Comparison of ENCODE assay signal across 10 mouse cellular contexts in genomic region chr3:89510979-89511378, GRCm38 (mm10). TPM values are rescaled to one million over a fixed set of nuclear protein-coding genes. Genes with fewer than 3 reads are reported as not detected.
DNase-seq lines count a peak whose midpoint lies in the region; ATAC-seq and TF ChIP-seq lines count a peak whose summit lies in the region.
"Had no signal": no experiment of that assay in that cellular context is flagged by ENCODE, and none has a peak within 500 bp of the region (broad histone marks: within the 10 kb centered on the region; RNA-seq: fewer than 3 reads in every experiment).

No protein-coding gene starts in this region.

- H3K79me2 ChIP-seq in liver, adult 2 months (ENCODE audit: control insufficient read depth, insufficient read depth, low read length): no peaks in the 10 kb centered on the region

- no peaks in the 10 kb centered on the region for H3K4me1 ChIP-seq in liver, adult 2 months (ENCODE audit: control insufficient read depth, insufficient read depth, low read length)
- peaks cover 3% of the 10 kb centered on the region; the same call in 1 of the 2 replicates for H3K4me1 ChIP-seq in liver, embryonic 11.5 days (replicated peaks; ENCODE audit: control insufficient read depth, insufficient read depth, low read length)
- peaks cover 20% of the 10 kb centered on the region for H3K4me1 ChIP-seq in embryonic facial prominence, embryonic 12.5 days
- H3K4me1 ChIP-seq in hindbrain, embryonic 13.5 days (replicated peaks): peaks cover 10% of the 10 kb centered on the region
- peaks cover 15% of the 10 kb centered on the region for H3K4me1 ChIP-seq in limb, embryonic 11.5 days (ENCODE audit: control insufficient read depth, insufficient read depth, low read length)
- H3K4me1 ChIP-seq in neural tube, embryonic 11.5 days (ENCODE audit: control insufficient read depth, insufficient read depth, low read length): no peaks in the 10 kb centered on the region

- peak; percentile 49 for TF ChIP-seq CTCF in liver, adult 2 months (IDR thresholded peaks at IDR 0.05; ENCODE audit: low read depth, low read length)

- no peak for TF ChIP-seq POLR2A in liver, adult 2 months (IDR thresholded peaks at IDR 0.05; ENCODE audit: extremely low read depth, insufficient read depth, low read length)

- H3K4me3 ChIP-seq in liver, adult 2 months (ENCODE audit: insufficient read depth, low read depth, low read length): no peak overlapping the region
- H3K4me3 ChIP-seq in liver, embryonic 11.5 days (ENCODE audit: low read depth, low read length): no peak overlapping the region
- no peak overlapping the region for H3K4me3 ChIP-seq in embryonic facial prominence, embryonic 12.5 days
- H3K4me3 ChIP-seq in hindbrain, embryonic 13.5 days: no peak overlapping the region
- no peak overlapping the region for H3K4me3 ChIP-seq in limb, embryonic 11.5 days (ENCODE audit: low read depth, low read length)
- H3K4me3 ChIP-seq in neural tube, embryonic 11.5 days (ENCODE audit: low read depth, low read length): no peak overlapping the region
- H3K4me3 ChIP-seq: embryonic facial prominence, embryonic 15.5 days; megakaryocyte, embryonic 14.5 days had no signal

- H3K9me3 ChIP-seq in liver, embryonic 11.5 days (ENCODE audit: control insufficient read depth, low read length): no peaks in the 10 kb centered on the region
- no peaks in the 10 kb centered on the region for H3K9me3 ChIP-seq in embryonic facial prominence, embryonic 12.5 days
- H3K9me3 ChIP-seq in hindbrain, embryonic 13.5 days: no peaks in the 10 kb centered on the region
- H3K9me3 ChIP-seq in limb, embryonic 11.5 days (ENCODE audit: control insufficient read depth, low read length): no peaks in the 10 kb centered on the region
- no peaks in the 10 kb centered on the region for H3K9me3 ChIP-seq in neural tube, embryonic 11.5 days (ENCODE audit: control insufficient read depth, low read length)
- H3K9me3 ChIP-seq: embryonic facial prominence, embryonic 15.5 days had no signal

- no peak for ATAC-seq in liver, embryonic 11.5 days (replicated peaks; ENCODE audit: low FRiP score)
- ATAC-seq in embryonic facial prominence, embryonic 12.5 days (ENCODE audit: insufficient number of reproducible peaks, insufficient read depth, low FRiP score, low TSS enrichment): no peak
- ATAC-seq in hindbrain, embryonic 13.5 days (ENCODE audit: low FRiP score): peak; percentile 46
- ATAC-seq in limb, embryonic 11.5 days (ENCODE audit: insufficient number of reproducible peaks, low FRiP score, low TSS enrichment, low read depth): 0 out of 2 replicates have a peak, but pooled peaks have one; percentile 47
- no peak for ATAC-seq in neural tube, embryonic 11.5 days (ENCODE audit: insufficient read depth, low FRiP score, low TSS enrichment)
- ATAC-seq in erythroid progenitor cell, adult 5-6 weeks (replicated peaks; ENCODE audit: low FRiP score, poor library complexity, severe bottlenecking): no peak

- H3K9ac ChIP-seq in liver, adult 2 months (ENCODE audit: low read depth, low read length): no peak overlapping the region
- H3K9ac ChIP-seq in liver, embryonic 11.5 days (ENCODE audit: low read depth, low read length): no peak overlapping the region
- H3K9ac ChIP-seq in embryonic facial prominence, embryonic 12.5 days: no peak overlapping the region
- H3K9ac ChIP-seq in hindbrain, embryonic 13.5 days: peak overlapping the region; percentile 53
- peak overlapping the region; percentile 45 for H3K9ac ChIP-seq in limb, embryonic 11.5 days (ENCODE audit: low read length)
- H3K9ac ChIP-seq in neural tube, embryonic 11.5 days (ENCODE audit: low read length): no peak overlapping the region; the same call in 1 of the 2 replicates
- H3K9ac ChIP-seq: embryonic facial prominence, embryonic 15.5 days had no signal

- no peak for DNase-seq in liver, adult 2 months (ENCODE audit: extremely low read depth, low read depth, low spot score)
- no peak for DNase-seq in liver, embryonic 11.5 days (ENCODE audit: low spot score)
- peak; percentile 47 to 50 for DNase-seq in adrenal gland, postnatal 36 days
- DNase-seq in limb, embryonic 11.5 days (ENCODE audit: low spot score): peak; percentile 67
- DNase-seq in neural tube, embryonic 11.5 days (ENCODE audit: low spot score): peak; percentile 71

- no peak overlapping the region for H3K27ac ChIP-seq in liver, adult 2 months (replicated peaks; ENCODE audit: insufficient read depth, low read depth, low read length)
- no peak overlapping the region for H3K27ac ChIP-seq in liver, embryonic 11.5 days (ENCODE audit: low read depth, low read length)
- H3K27ac ChIP-seq in embryonic facial prominence, embryonic 12.5 days: no peak overlapping the region
- peak overlapping the region; percentile 56; the same call in 1 of the 2 replicates for H3K27ac ChIP-seq in hindbrain, embryonic 13.5 days
- H3K27ac ChIP-seq in limb, embryonic 11.5 days (replicated peaks; ENCODE audit: low read depth, low read length): no peak overlapping the region
- H3K27ac ChIP-seq in neural tube, embryonic 11.5 days (ENCODE audit: low read depth, low read length): no peak overlapping the region
- H3K27ac ChIP-seq: embryonic facial prominence, embryonic 15.5 days had no signal

- WGBS in liver, adult 2 months: 22% methylated on average over 4 of the region's 4 CpGs
- WGBS in liver, embryonic 11.5 days: 22% methylated on average over 4 of the region's 4 CpGs
- WGBS in embryonic facial prominence, embryonic 12.5 days: 24% methylated on average over 4 of the region's 4 CpGs
- WGBS in hindbrain, embryonic 13.5 days: 24% methylated on average over 4 of the region's 4 CpGs
- 36% methylated on average over 4 of the region's 4 CpGs for WGBS in limb, embryonic 11.5 days
- 29% methylated on average over 4 of the region's 4 CpGs for WGBS in neural tube, embryonic 11.5 days

- H3K36me3 ChIP-seq in liver, adult 2 months (ENCODE audit: control insufficient read depth, insufficient read depth, low read length): no peaks in the 10 kb centered on the region
- no peaks in the 10 kb centered on the region for H3K36me3 ChIP-seq in liver, embryonic 11.5 days (ENCODE audit: control insufficient read depth, insufficient read depth, low read length)
- H3K36me3 ChIP-seq in embryonic facial prominence, embryonic 12.5 days: no peaks in the 10 kb centered on the region
- no peaks in the 10 kb centered on the region for H3K36me3 ChIP-seq in hindbrain, embryonic 13.5 days
- no peaks in the 10 kb centered on the region for H3K36me3 ChIP-seq in limb, embryonic 11.5 days (ENCODE audit: control insufficient read depth, insufficient read depth, low read length)
- H3K36me3 ChIP-seq in neural tube, embryonic 11.5 days (ENCODE audit: control insufficient read depth, insufficient read depth, low read length): no peaks in the 10 kb centered on the region
- H3K36me3 ChIP-seq: embryonic facial prominence, embryonic 15.5 days had no signal

- H3K4me2 ChIP-seq in liver, embryonic 11.5 days: no peak overlapping the region
- H3K4me2 ChIP-seq in embryonic facial prominence, embryonic 12.5 days (replicated peaks): 0 out of 2 replicates have a peak overlapping the region, but pooled peaks have one; percentile 27
- peak overlapping the region; percentile 44 for H3K4me2 ChIP-seq in hindbrain, embryonic 13.5 days
- H3K4me2 ChIP-seq in limb, embryonic 11.5 days (ENCODE audit: low read depth, severe bottlenecking): peak overlapping the region; percentile 22; the same call in 1 of the 2 replicates
- no peak overlapping the region for H3K4me2 ChIP-seq in neural tube, embryonic 11.5 days (ENCODE audit: low read depth)
- H3K4me2 ChIP-seq: embryonic facial prominence, embryonic 15.5 days had no signal

- H3K27me3 ChIP-seq in liver, adult 2 months (ENCODE audit: control insufficient read depth, insufficient read depth, low read length): peaks cover 6% of the 10 kb centered on the region
- peaks cover 35% of the 10 kb centered on the region for H3K27me3 ChIP-seq in liver, embryonic 11.5 days (replicated peaks; ENCODE audit: control insufficient read depth, insufficient read depth, low read length)
- peaks cover 29% of the 10 kb centered on the region for H3K27me3 ChIP-seq in embryonic facial prominence, embryonic 12.5 days
- peaks cover 25% of the 10 kb centered on the region; the same call in 1 of the 2 replicates for H3K27me3 ChIP-seq in hindbrain, embryonic 13.5 days
- H3K27me3 ChIP-seq in limb, embryonic 11.5 days (ENCODE audit: control insufficient read depth, insufficient read depth, low read length): no peaks in the 10 kb centered on the region
- no peaks in the 10 kb centered on the region for H3K27me3 ChIP-seq in neural tube, embryonic 11.5 days (ENCODE audit: control insufficient read depth, insufficient read depth, low read length)

RNA-seq across cellular contexts. Expression of gene Kcnn3, which starts 9.0 kb away (rescaled TPM):
- under 0.01 and 0.13 TPM in 2 replicates for total RNA-seq in liver, adult 2 months (2014; rRNA removed)
- polyA plus RNA-seq in liver, adult 2 months (2012; rRNA removed): 0.06 TPM in 1 of 2 replicates, not detected in the other
- 0.19 and 0.45 TPM in 2 replicates for polyA plus RNA-seq in liver, embryonic 11.5 days (2014; fragmentation: Nextera tagmentation; extraction: Ambion mirVana)
- 1 to 10 TPM; 3.4 to 3.7 TPM for total RNA-seq in adrenal gland, postnatal 36 days (2021)
- 2.1 and 2.5 TPM in 2 replicates for polyA plus RNA-seq in embryonic facial prominence, embryonic 12.5 days (2016; fragmentation: Nextera tagmentation; extraction: Ambion mirVana)
- polyA plus RNA-seq in hindbrain, embryonic 13.5 days (2015; fragmentation: Nextera tagmentation; extraction: Ambion mirVana): 5.1 and 6.6 TPM in 2 replicates
- polyA plus RNA-seq in limb, embryonic 11.5 days (2014; fragmentation: Nextera tagmentation; extraction: Ambion mirVana): 1.0 and 1.1 TPM in 2 replicates
- 1.4 and 1.9 TPM in 2 replicates for polyA plus RNA-seq in neural tube, embryonic 11.5 days (2014; fragmentation: Nextera tagmentation; extraction: Ambion mirVana)
- total RNA-seq in erythroid progenitor cell, adult 5-6 weeks (2015; ENCODE audit: low replicate concordance): not detected in 2 replicates
- not detected in 2 replicates for total RNA-seq in erythroid progenitor cell, adult 5-6 weeks (2017; ENCODE audit: low replicate concordance)

RNA-seq across cellular contexts. Expression of gene Pmvk, which starts 56.6 kb away (rescaled TPM):
- total RNA-seq in liver, adult 2 months (2014; rRNA removed): 79.5 and 112 TPM in 2 replicates
- polyA plus RNA-seq in liver, adult 2 months (2012; rRNA removed): 82.1 and 108 TPM in 2 replicates
- polyA plus RNA-seq in liver, embryonic 11.5 days (2014; fragmentation: Nextera tagmentation; extraction: Ambion mirVana): 58.0 and 58.3 TPM in 2 replicates
- 10 to 100 TPM; 25.2 to 36.2 TPM for total RNA-seq in adrenal gland, postnatal 36 days (2021)
- polyA plus RNA-seq in embryonic facial prominence, embryonic 12.5 days (2016; fragmentation: Nextera tagmentation; extraction: Ambion mirVana): 57.0 and 58.8 TPM in 2 replicates
- 101 and 105 TPM in 2 replicates for polyA plus RNA-seq in hindbrain, embryonic 13.5 days (2015; fragmentation: Nextera tagmentation; extraction: Ambion mirVana)
- polyA plus RNA-seq in limb, embryonic 11.5 days (2014; fragmentation: Nextera tagmentation; extraction: Ambion mirVana): 58.6 and 64.0 TPM in 2 replicates
- 71.8 and 74.5 TPM in 2 replicates for polyA plus RNA-seq in neural tube, embryonic 11.5 days (2014; fragmentation: Nextera tagmentation; extraction: Ambion mirVana)
- 14.1 and 16.3 TPM in 2 replicates for total RNA-seq in erythroid progenitor cell, adult 5-6 weeks (2015; ENCODE audit: low replicate concordance)
- 8.9 and 13.0 TPM in 2 replicates for total RNA-seq in erythroid progenitor cell, adult 5-6 weeks (2017; ENCODE audit: low replicate concordance)

Comparison
In these comparisons a context has a peak if more than half of its experiments do, and no peak if none do; other contexts are left out.
1. DNase-seq: peak in adrenal gland, postnatal 36 days (2 of 2), limb, embryonic 11.5 days (single experiment) and neural tube, embryonic 11.5 days (single experiment); none in liver, adult 2 months (single experiment) and liver, embryonic 11.5 days (single experiment).
2. H3K9ac ChIP-seq: peak in hindbrain, embryonic 13.5 days (single experiment) and limb, embryonic 11.5 days (single experiment); none in liver, adult 2 months (single experiment), liver, embryonic 11.5 days (single experiment), embryonic facial prominence, embryonic 12.5 days (single experiment) and neural tube, embryonic 11.5 days (single experiment).
3. ATAC-seq: peak in hindbrain, embryonic 13.5 days (single experiment) and limb, embryonic 11.5 days (single experiment); none in liver, embryonic 11.5 days (single experiment), embryonic facial prominence, embryonic 12.5 days (single experiment), neural tube, embryonic 11.5 days (single experiment) and erythroid progenitor cell, adult 5-6 weeks (single experiment).
4. H3K4me2 ChIP-seq: peak in embryonic facial prominence, embryonic 12.5 days (single experiment), hindbrain, embryonic 13.5 days (single experiment) and limb, embryonic 11.5 days (single experiment); none in liver, embryonic 11.5 days (single experiment) and neural tube, embryonic 11.5 days (single experiment).